Mouse (Mus musculus) heart, embryonic 14.5 days (tissue): ENCODE measurements around the gene Klhl7. TPM values are rescaled to one million over a fixed set of nuclear protein-coding genes. Genes with fewer than 3 reads are reported as not detected.
"Not testable (repeated sequence)": the region's sequence is repeated elsewhere in the genome, so short reads cannot be mapped to it uniquely, and the experiment has no call there.

ENCODE experiments used
- ATAC-seq: fragments of 200-750 bp; cut with Nextera tagmentation; 2 replicates; pipeline ENCODE4 v1.8.0; 2017; ENCODE audit warnings: low read depth, moderate TSS enrichment; ENCODE audit not compliant: insufficient number of reproducible peaks, insufficient read depth, low FRiP score
- H3K27ac ChIP-seq, 2 experiments: fragments of 200-500 bp in 1 of 2; fragments of 300-500 bp in 1 of 2; sonication (generic) in 1 of 2; replicated peaks in 1 of 2; 2 replicates each; pipeline ENCODE4 v1.5.1; 2012 to 2014; ENCODE audit warnings: low read depth in 2 of 2, low read length in 2 of 2, control low read depth in 1 of 2, mild to moderate bottlenecking in 1 of 2, mixed read lengths in 1 of 2; ENCODE audit not compliant: control insufficient read depth in 1 of 2, insufficient read depth in 1 of 2
- H3K27me3 ChIP-seq: fragments of 300-500 bp; sonication (generic); 2 replicates; pipeline ENCODE4 v1.6.1; 2014; ENCODE audit warnings: mild to moderate bottlenecking, low read length, control low read depth; ENCODE audit not compliant: control insufficient read depth, insufficient read depth
- H3K36me3 ChIP-seq: fragments of 300-500 bp; sonication (generic); 2 replicates; pipeline ENCODE4 v1.6.1; 2014; ENCODE audit warnings: mild to moderate bottlenecking, control low read depth, low read length, mixed read lengths; ENCODE audit not compliant: control insufficient read depth, insufficient read depth
- H3K4me1 ChIP-seq, 2 experiments: fragments of 200-500 bp in 1 of 2; fragments of 300-500 bp in 1 of 2; sonication (generic) in 1 of 2; 2 replicates each; pipeline ENCODE4 v1.6.1; 2012 to 2014; ENCODE audit warnings: low read length in 2 of 2, control low read depth in 1 of 2, mixed read lengths in 1 of 2; ENCODE audit not compliant: control insufficient read depth in 2 of 2, insufficient read depth in 2 of 2
- H3K4me2 ChIP-seq: fragments of 300-500 bp; sonication (generic); 2 replicates; pipeline ENCODE4 v1.6.1; 2014; ENCODE audit warnings: mild to moderate bottlenecking, low read length
- H3K4me3 ChIP-seq, 2 experiments: fragments of 200-500 bp in 1 of 2; fragments of 300-500 bp in 1 of 2; sonication (generic) in 1 of 2; 2 replicates each; pipeline ENCODE4 v1.5.1; 2012 to 2014; ENCODE audit warnings: low read length in 2 of 2, mild to moderate bottlenecking in 2 of 2, control low read depth in 1 of 2, low read depth in 1 of 2, moderate library complexity in 1 of 2; ENCODE audit not compliant: control insufficient read depth in 1 of 2, insufficient read depth in 1 of 2
- H3K9ac ChIP-seq: fragments of 300-500 bp; sonication (generic); 2 replicates; pipeline ENCODE4 v1.6.1; 2014; ENCODE audit warnings: mild to moderate bottlenecking, low read length
- H3K9me3 ChIP-seq: fragments of 300-500 bp; sonication (generic); 2 replicates; pipeline ENCODE4 v1.6.1; 2016; ENCODE audit warnings: low read length, control low read depth; ENCODE audit not compliant: control insufficient read depth
- WGBS: fragments of 180-500 bp; shearing (Covaris S2); extraction: QIAGEN DNeasy Blood & Tissue Kit; methylation state at CpG from one replicate; pipeline ENCODE4 v1.1.7; 2014; 5-methylcytosine and 5-hydroxymethylcytosine counted together
- polyA plus RNA-seq: library from polyadenylated mRNA; unstranded; fragments of >200 nt; fragmentation: Nextera tagmentation; extraction: Ambion mirVana; gene quantifications from 2 replicates; pipeline ENCODE4 v1.2.1, GENCODE M21; 2014

Klhl7 gene
- polyA plus RNA-seq, 1 experiment from 2014 or later, result 51.0 TPM

GRCm38 (mm10) chr5:24095393-24095792 is 5.0 kb upstream of the Klhl7 start:
- Histone ChIP-seq H3K9ac (no peak overlapping the region), H3K4me2 (no peak overlapping the region), H3K27me3 (no peaks in the 10 kb centered on the region), H3K27ac (no peak overlapping the region), H3K36me3 (no peaks in the 10 kb centered on the region), H3K4me3 (no peak overlapping the region), H3K4me1 (no peaks in the 10 kb centered on the region; a peak in 1 of 4 replicates), H3K9me3 (no peaks in the 10 kb centered on the region)
- ATAC-seq, result no peak
- 79% methylated on average over 6 of the region's 6 CpGs for WGBS

DNA sequence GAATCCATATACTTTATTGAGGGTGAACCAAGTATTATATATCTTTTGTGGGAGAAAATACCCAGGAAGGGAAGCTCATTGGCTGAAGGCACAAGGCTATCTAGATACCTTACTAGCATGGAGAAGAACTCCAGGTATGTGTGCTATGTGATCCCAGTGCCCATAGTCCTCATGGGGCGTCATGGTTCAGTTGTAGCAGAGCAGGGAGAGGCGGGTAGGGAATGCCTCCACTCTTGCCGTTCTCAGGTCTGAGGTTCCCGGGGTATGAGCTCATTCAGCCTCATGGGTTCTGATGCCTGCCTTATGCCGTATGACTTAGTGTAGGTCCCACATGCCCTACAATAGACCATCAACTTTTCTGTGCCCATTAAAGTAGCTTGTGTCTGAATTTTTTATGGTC is 4.5 kb upstream of the Klhl7 start:
- Histone ChIP-seq H3K4me3 (no peak overlapping the region), H3K4me1 (no peaks in the 10 kb centered on the region; a peak in 1 of 4 replicates), H3K9me3 (no peaks in the 10 kb centered on the region), H3K27ac (no peak overlapping the region), H3K27me3 (no peaks in the 10 kb centered on the region), H3K4me2 (no peak overlapping the region), H3K9ac (no peak overlapping the region), H3K36me3 (no peaks in the 10 kb centered on the region)
- no peak for ATAC-seq
- WGBS, result 45% methylated on average over 5 of the region's 5 CpGs

GRCm38 (mm10) chr5:24100810-24101311 is 456 bp downstream of the Klhl7 start:
- Histone ChIP-seq H3K27me3 (no peaks in the 10 kb centered on the region), H3K4me2 (peak overlapping the region; percentile 82), H3K36me3 (no peaks in the 10 kb centered on the region), H3K27ac (peak overlapping the region; percentile 91 to 96), H3K4me1 (no peaks in the 10 kb centered on the region; a peak in 1 of 4 replicates), H3K9me3 (no peaks in the 10 kb centered on the region), H3K4me3 (peak overlapping the region; percentile 89 to 97), H3K9ac (peak overlapping the region; percentile 88)
- peak; percentile 81 for ATAC-seq
- WGBS, result under 1% methylated on average over 34 of the region's 46 CpGs

GRCm38 (mm10) chr5:24101446-24102140 is 1.2 kb downstream of the Klhl7 start:
- Histone ChIP-seq H3K27ac (peak overlapping the region in 1 of 2 experiments; percentile 91; a peak in 2 of 4 replicates), H3K9me3 (no peaks in the 10 kb centered on the region), H3K4me1 (no peaks in the 10 kb centered on the region; a peak in 1 of 4 replicates), H3K4me2 (peak overlapping the region; percentile 82), H3K4me3 (peak overlapping the region; percentile 89 to 97; a peak in 3 of 4 replicates), H3K9ac (peak overlapping the region; percentile 88), H3K27me3 (no peaks in the 10 kb centered on the region), H3K36me3 (no peaks in the 10 kb centered on the region)
- WGBS, result 11% methylated on average over 8 of the region's 8 CpGs
- no peak for ATAC-seq

DNA sequence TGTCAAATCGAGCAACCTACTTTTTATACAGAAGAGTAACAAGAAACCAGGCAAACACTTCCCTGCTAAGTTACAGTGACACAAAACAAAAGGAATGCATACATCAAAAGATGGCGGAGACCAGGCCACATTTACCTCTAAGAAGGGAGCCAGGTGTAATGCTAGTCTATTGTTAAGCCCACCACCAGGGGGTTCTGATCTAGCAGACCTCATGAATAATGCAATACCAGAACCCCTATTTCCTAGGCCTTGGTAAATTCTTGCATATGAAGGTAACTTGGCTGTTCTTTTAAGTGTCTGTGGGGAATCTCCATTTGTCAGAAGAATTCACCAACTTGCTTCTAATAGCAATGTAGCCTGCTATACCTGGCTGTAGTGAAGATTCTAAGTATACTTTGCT is 2.8 kb downstream of the Klhl7 start:
- WGBS, result 75% methylated on average over 2 of the region's 2 CpGs
- not testable (repeated sequence) for H3K27me3 ChIP-seq, H3K4me3 ChIP-seq, ATAC-seq, H3K9me3 ChIP-seq, H3K4me1 ChIP-seq, H3K36me3 ChIP-seq, H3K27ac ChIP-seq, H3K4me2 ChIP-seq, H3K9ac ChIP-seq

GRCm38 (mm10) chr5:24103841-24104240 is 3.4 kb downstream of the Klhl7 start:
- WGBS, result 62% methylated on average over 2 of the region's 2 CpGs
- no peaks in the 10 kb centered on the region; a peak in 1 of 4 replicates for H3K4me1 ChIP-seq
- H3K9ac ChIP-seq, result no peak overlapping the region
- no peak overlapping the region for H3K4me2 ChIP-seq
- no peaks in the 10 kb centered on the region for H3K9me3 ChIP-seq
- H3K27me3 ChIP-seq, result no peaks in the 10 kb centered on the region
- no peak overlapping the region for H3K4me3 ChIP-seq
- no peaks in the 10 kb centered on the region for H3K36me3 ChIP-seq
- H3K27ac ChIP-seq, result no peak overlapping the region
- ATAC-seq, result no peak

- Histone ChIP-seq H3K27ac (no peak overlapping the region), H3K4me2 (no peak overlapping the region), H3K4me3 (no peak overlapping the region), H3K9ac (no peak overlapping the region), H3K36me3 (no peaks in the 10 kb centered on the region), H3K9me3 (no peaks in the 10 kb centered on the region), H3K4me1 (no peaks in the 10 kb centered on the region), H3K27me3 (no peaks in the 10 kb centered on the region)
- ATAC-seq, result no peak
- WGBS, result 88% methylated on average over 7 of the region's 7 CpGs
Observed at GRCm38 (mm10) chr5:24107071-24107739, 6.8 kb downstream of the Klhl7 start.
